Mouse (Mus musculus) forebrain, postnatal 0 days (tissue): Measurements from ENCODE around the gene Pank4. TPM values are rescaled to one million over a fixed set of nuclear protein-coding genes. Genes with fewer than 3 reads are reported as not detected.

Experiments used
- ATAC-seq: fragments of 200-750 bp; cut with Nextera tagmentation; 2 replicates; pipeline ENCODE4 v1.8.0; 2017; ENCODE audit warnings: mild to moderate bottlenecking, moderate library complexity
- DNase-seq: peaks from one replicate; pipeline ENCODE4 v3.0.0-alpha.2; 2015
- H3K27ac ChIP-seq: fragments of 300-500 bp; sonication (generic); 2 replicates; pipeline ENCODE4 v1.5.1; 2014; ENCODE audit warnings: low read depth, mild to moderate bottlenecking, antibody characterized with exemption, low read length, moderate library complexity, mixed read lengths
- H3K27me3 ChIP-seq: fragments of 300-500 bp; sonication (generic); 2 replicates; pipeline ENCODE4 v1.6.1; 2014; ENCODE audit warnings: mild to moderate bottlenecking, low read length, mixed read lengths; ENCODE audit not compliant: insufficient read depth
- H3K36me3 ChIP-seq: fragments of 300-500 bp; sonication (generic); 2 replicates; pipeline ENCODE4 v1.6.1; 2014; ENCODE audit warnings: mild to moderate bottlenecking, moderate library complexity; ENCODE audit not compliant: insufficient read depth
- H3K4me1 ChIP-seq: fragments of 300-500 bp; sonication (generic); 2 replicates; pipeline ENCODE4 v1.6.1; 2014; ENCODE audit warnings: antibody characterized with exemption; ENCODE audit not compliant: insufficient read depth
- H3K4me2 ChIP-seq: fragments of 300-500 bp; sonication (generic); 2 replicates; pipeline ENCODE4 v1.6.1; 2014; ENCODE audit warnings: low read depth, mild to moderate bottlenecking, moderate library complexity
- H3K4me3 ChIP-seq: fragments of 300-500 bp; sonication (generic); 2 replicates; pipeline ENCODE4 v1.5.1; 2014; ENCODE audit warnings: low read depth, low read length, mixed read lengths
- H3K9ac ChIP-seq: fragments of 300-500 bp; sonication (generic); 2 replicates; pipeline ENCODE4 v1.6.1; 2014; ENCODE audit warnings: mild to moderate bottlenecking
- H3K9me3 ChIP-seq: fragments of 300-500 bp; sonication (generic); 2 replicates; pipeline ENCODE4 v1.6.1; 2016; ENCODE audit warnings: low read length
- CTCF ChIP-seq: sonication (generic); IDR thresholded peaks from 2 replicates; pipeline ENCODE4 v1.5.1; 2016; ENCODE audit warnings: antibody characterized with exemption, control low read depth, low read depth
- WGBS: fragments of 180-500 bp; shearing (Covaris S2); extraction: QIAGEN DNeasy Blood & Tissue Kit; methylation state at CpG from one replicate; pipeline ENCODE4 v1.1.7; 2014; 5-methylcytosine and 5-hydroxymethylcytosine counted together
- polyA plus RNA-seq: library from polyadenylated mRNA; unstranded; fragments of >200 nt; fragmentation: Nextera tagmentation; extraction: Ambion mirVana; gene quantifications from 2 replicates; pipeline ENCODE4 v1.2.1, GENCODE M21; 2015
- total RNA-seq: library from RNA; depleted of rRNA; stranded (reverse); fragments of >200 nt; gene quantifications from 2 replicates; pipeline ENCODE4 v1.2.3, GENCODE M21; 2014; rRNA removed

The Pank4 gene
- total and polyA plus RNA-seq, 2 experiments from 2014 or later: 22.6 to 39.7 TPM

GRCm38 (mm10) chr4:155022228-155022855 is 58.4 kb downstream of the Pank4 start:
- no peak for DNase-seq
- H3K9ac ChIP-seq: no peak overlapping the region
- no peaks in the 10 kb centered on the region; the same call in 1 of the 2 replicates for H3K4me1 ChIP-seq
- H3K27ac ChIP-seq: no peak overlapping the region
- no peak overlapping the region for H3K4me2 ChIP-seq
- no peak for ATAC-seq
- H3K27me3 ChIP-seq: no peaks in the 10 kb centered on the region
- no peak overlapping the region for H3K4me3 ChIP-seq
- 75% methylated on average over 7 of the region's 7 CpGs for WGBS
- H3K9me3 ChIP-seq: no peaks in the 10 kb centered on the region
- no peaks in the 10 kb centered on the region for H3K36me3 ChIP-seq
- no peak for TF ChIP-seq CTCF

GRCm38 (mm10) chr4:155024170-155025010 is 60.5 kb downstream of the Pank4 start:
- H3K36me3 ChIP-seq: no peaks in the 10 kb centered on the region
- no peak for DNase-seq
- no peak overlapping the region for H3K4me2 ChIP-seq
- H3K4me3 ChIP-seq: no peak overlapping the region
- no peaks in the 10 kb centered on the region; the same call in 1 of the 2 replicates for H3K4me1 ChIP-seq
- no peak overlapping the region for H3K9ac ChIP-seq
- no peak overlapping the region for H3K27ac ChIP-seq
- no peaks in the 10 kb centered on the region for H3K27me3 ChIP-seq
- TF ChIP-seq CTCF: no peak
- 47% methylated on average over 11 of the region's 11 CpGs for WGBS
- ATAC-seq: 0 out of 2 replicates have a peak, but pooled peaks have one; percentile 21
- no peaks in the 10 kb centered on the region for H3K9me3 ChIP-seq

Other genes with a start within 250 kb of the Pank4 start
- 3.6 and 3.7 TPM in 2 replicates for gene Ttc34, start 126.7 kb upstream of the Pank4 start, total RNA-seq
- 4.1 TPM in 2 replicates for gene Ttc34, start 126.7 kb upstream of the Pank4 start, polyA plus RNA-seq
- gene Mmel1, start 94.5 kb upstream of the Pank4 start, total RNA-seq: 0.43 and 1.5 TPM in 2 replicates
- gene Mmel1, start 94.5 kb upstream of the Pank4 start, polyA plus RNA-seq: 0.39 and 0.74 TPM in 2 replicates
- 30.8 and 41.2 TPM in 2 replicates for gene Fam213b, start 65.0 kb upstream of the Pank4 start, total RNA-seq
- 59.7 and 62.1 TPM in 2 replicates for gene Fam213b, start 65.0 kb upstream of the Pank4 start, polyA plus RNA-seq
- gene Tnfrsf14, start 35.6 kb upstream of the Pank4 start, total RNA-seq: 2.6 TPM in 1 of 2 replicates, not detected in the other
- gene Tnfrsf14, start 35.6 kb upstream of the Pank4 start, polyA plus RNA-seq: not detected in 2 replicates
- gene Hes5, start 3.2 kb upstream of the Pank4 start, total RNA-seq: 92.2 and 100 TPM in 2 replicates
- gene Hes5, start 3.2 kb upstream of the Pank4 start, polyA plus RNA-seq: 107 and 120 TPM in 2 replicates
- gene Plch2, start 92.7 kb downstream of the Pank4 start, total RNA-seq: 32.1 and 42.1 TPM in 2 replicates
- gene Plch2, start 92.7 kb downstream of the Pank4 start, polyA plus RNA-seq: 11.7 and 17.4 TPM in 2 replicates
- 16.9 and 18.5 TPM in 2 replicates for gene Pex10, start 102.9 kb downstream of the Pank4 start, total RNA-seq
- gene Pex10, start 102.9 kb downstream of the Pank4 start, polyA plus RNA-seq: 14.0 and 14.1 TPM in 2 replicates
- gene Rer1, start 122.3 kb downstream of the Pank4 start, total RNA-seq: 92.4 and 116 TPM in 2 replicates
- gene Rer1, start 122.3 kb downstream of the Pank4 start, polyA plus RNA-seq: 136 and 140 TPM in 2 replicates
- 6.0 and 7.4 TPM in 2 replicates for gene Morn1, start 122.5 kb downstream of the Pank4 start, total RNA-seq
- 8.2 and 9.7 TPM in 2 replicates for gene Morn1, start 122.5 kb downstream of the Pank4 start, polyA plus RNA-seq